Mouse (Mus musculus) hindbrain, embryonic 13.5 days (tissue): Measurements from ENCODE around the gene Pin1rt1. TPM values are rescaled to one million over a fixed set of nuclear protein-coding genes. Genes with fewer than 3 reads are reported as not detected.

ENCODE experiments used
- ATAC-seq: fragments of 200-750 bp; cut with Nextera tagmentation; 2 replicates; pipeline ENCODE4 v1.8.0; 2017; ENCODE audit warnings: moderate TSS enrichment; ENCODE audit not compliant: low FRiP score
- H3K27ac ChIP-seq: fragments of 300-500 bp; sonication (generic); 2 replicates; pipeline ENCODE4 v1.5.1; 2015; ENCODE audit warnings: inconsistent platforms, mild to moderate bottlenecking, moderate library complexity
- H3K27me3 ChIP-seq: fragments of 300-500 bp; sonication (generic); 2 replicates; pipeline ENCODE4 v1.6.1; 2015; ENCODE audit warnings: mild to moderate bottlenecking, inconsistent platforms
- H3K36me3 ChIP-seq: fragments of 300-500 bp; sonication (generic); 2 replicates; pipeline ENCODE4 v1.6.1; 2015; ENCODE audit warnings: mild to moderate bottlenecking, inconsistent platforms
- H3K4me1 ChIP-seq: fragments of 300-500 bp; sonication (generic); replicated peaks from 2 replicates; pipeline ENCODE4 v1.6.1; 2015; ENCODE audit warnings: inconsistent platforms
- H3K4me2 ChIP-seq: fragments of 300-500 bp; sonication (generic); 2 replicates; pipeline ENCODE4 v1.6.1; 2015; ENCODE audit warnings: inconsistent platforms, mild to moderate bottlenecking, moderate library complexity
- H3K4me3 ChIP-seq: fragments of 300-500 bp; sonication (generic); 2 replicates; pipeline ENCODE4 v1.5.1; 2015; ENCODE audit warnings: mild to moderate bottlenecking, inconsistent platforms
- H3K9ac ChIP-seq: fragments of 300-500 bp; sonication (generic); 2 replicates; pipeline ENCODE4 v1.6.1; 2015; ENCODE audit warnings: mild to moderate bottlenecking, inconsistent platforms
- H3K9me3 ChIP-seq: fragments of 300-500 bp; sonication (generic); 2 replicates; pipeline ENCODE4 v1.6.1; 2016; ENCODE audit warnings: inconsistent platforms
- WGBS: fragments of 180-500 bp; shearing (Covaris S2); methylation state at CpG from one replicate; pipeline ENCODE4 v1.1.7; 2015; 5-methylcytosine and 5-hydroxymethylcytosine counted together
- polyA plus RNA-seq: library from polyadenylated mRNA; unstranded; fragments of >200 nt; fragmentation: Nextera tagmentation; extraction: Ambion mirVana; gene quantifications from 2 replicates; pipeline ENCODE4 v1.2.1, GENCODE M21; 2015

The Pin1rt1 gene
- polyA plus RNA-seq, 1 experiment from 2014 or later = not detected

- 0 out of 2 replicates have a peak, but pooled peaks cover 3% of the 10 kb centered on the region for H3K27me3 ChIP-seq
- no peaks in the 10 kb centered on the region for H3K9me3 ChIP-seq
- H3K27ac ChIP-seq = peak within 1 kb of the TSS; percentile 93
- peak; percentile 96 for ATAC-seq
- H3K4me2 ChIP-seq = peak within 1 kb of the TSS; percentile 69
- H3K9ac ChIP-seq = peak within 1 kb of the TSS; percentile 87
- H3K4me3 ChIP-seq = peak within 1 kb of the TSS; percentile 71
- peaks cover 23% of the 10 kb centered on the region for H3K4me1 ChIP-seq
- WGBS = under 1% methylated on average over 84 of the region's 99 CpGs
- no peaks in the 10 kb centered on the region; the same call in 1 of the 2 replicates for H3K36me3 ChIP-seq
Measured at GRCm38 (mm10) chr2:104711585-104712485, 4.3 kb downstream of the Pin1rt1 start, which contains the start of gene Tcp11l1. Tcp11l1 (minus strand) TSS chr2:104712169.

- Histone ChIP-seq H3K4me1 (peaks cover 23% of the 10 kb centered on the region), H3K4me2 (peak overlapping the region; percentile 69), H3K4me3 (peak overlapping the region; percentile 71), H3K27ac (peak overlapping the region; percentile 93; the same call in 1 of the 2 replicates), H3K9me3 (no peaks in the 10 kb centered on the region), H3K36me3 (peaks cover 4% of the 10 kb centered on the region), H3K27me3 (0 out of 2 replicates have a peak, but pooled peaks cover 3% of the 10 kb centered on the region), H3K9ac (peak overlapping the region; percentile 87)
- 0 out of 2 replicates have a peak, but pooled peaks have one; percentile 0 for ATAC-seq
- WGBS = 12% methylated on average over 6 of the region's 6 CpGs
Measured at GRCm38 (mm10) chr2:104710670-104711370, 5.4 kb downstream of the Pin1rt1 start.

GRCm38 (mm10) chr2:104709786-104710337 is 6.3 kb downstream of the Pin1rt1 start:
- Histone ChIP-seq H3K27me3 (0 out of 2 replicates have a peak, but pooled peaks cover 3% of the 10 kb centered on the region), H3K9me3 (no peaks in the 10 kb centered on the region), H3K27ac (no peak overlapping the region), H3K4me3 (no peak overlapping the region), H3K9ac (no peak overlapping the region), H3K4me1 (peaks cover 23% of the 10 kb centered on the region), H3K36me3 (peaks cover 12% of the 10 kb centered on the region), H3K4me2 (0 out of 2 replicates have a peak overlapping the region, but pooled peaks have one; percentile 69)
- WGBS = 70% methylated on average over 6 of the region's 6 CpGs
- ATAC-seq = no peak

- Histone ChIP-seq H3K36me3 (peaks cover 27% of the 10 kb centered on the region), H3K27me3 (no peaks in the 10 kb centered on the region), H3K4me2 (no peak overlapping the region), H3K9ac (no peak overlapping the region), H3K27ac (no peak overlapping the region), H3K9me3 (no peaks in the 10 kb centered on the region), H3K4me1 (no peaks in the 10 kb centered on the region), H3K4me3 (no peak overlapping the region)
- WGBS = 79% methylated on average over 3 of the region's 3 CpGs
- no peak for ATAC-seq
Measured at GRCm38 (mm10) chr2:104704355-104704754, 11.8 kb downstream of the Pin1rt1 start.

- H3K27ac ChIP-seq = no peak overlapping the region
- no peak overlapping the region for H3K4me2 ChIP-seq
- 72% methylated on average over 3 of the region's 3 CpGs for WGBS
- peaks cover 37% of the 10 kb centered on the region for H3K36me3 ChIP-seq
- no peaks in the 10 kb centered on the region for H3K9me3 ChIP-seq
- no peaks in the 10 kb centered on the region for H3K4me1 ChIP-seq
- H3K27me3 ChIP-seq = no peaks in the 10 kb centered on the region
- H3K4me3 ChIP-seq = no peak overlapping the region
- ATAC-seq = no peak
- H3K9ac ChIP-seq = no peak overlapping the region
Measured at GRCm38 (mm10) chr2:104703158-104703557, 13.0 kb downstream of the Pin1rt1 start.

- ATAC-seq = no peak
- no peak overlapping the region for H3K4me3 ChIP-seq
- peaks cover 32% of the 10 kb centered on the region for H3K36me3 ChIP-seq
- H3K9me3 ChIP-seq = no peaks in the 10 kb centered on the region
- no peak overlapping the region for H3K27ac ChIP-seq
- no peaks in the 10 kb centered on the region for H3K27me3 ChIP-seq
- H3K4me2 ChIP-seq = no peak overlapping the region
- H3K9ac ChIP-seq = no peak overlapping the region
- WGBS = 89% methylated on average over 11 of the region's 11 CpGs
- no peaks in the 10 kb centered on the region for H3K4me1 ChIP-seq
Measured at GRCm38 (mm10) chr2:104699659-104700058, 16.5 kb downstream of the Pin1rt1 start.

- Histone ChIP-seq H3K27me3 (no peaks in the 10 kb centered on the region), H3K9ac (no peak overlapping the region), H3K4me3 (no peak overlapping the region), H3K36me3 (peaks cover 9% of the 10 kb centered on the region), H3K4me1 (no peaks in the 10 kb centered on the region), H3K4me2 (no peak overlapping the region), H3K9me3 (no peaks in the 10 kb centered on the region), H3K27ac (no peak overlapping the region)
- whole genome bisulfite sequencing = 68% methylated on average over 2 of the region's 2 CpGs
- no peak for ATAC-seq
Measured at GRCm38 (mm10) chr2:104692551-104692950, 23.6 kb downstream of the Pin1rt1 start.

GRCm38 (mm10) chr2:104690720-104691119 is 25.5 kb downstream of the Pin1rt1 start:
- H3K36me3 ChIP-seq = peaks cover 9% of the 10 kb centered on the region
- H3K27me3 ChIP-seq = no peaks in the 10 kb centered on the region
- H3K4me1 ChIP-seq = no peaks in the 10 kb centered on the region
- H3K9ac ChIP-seq = no peak overlapping the region
- no peaks in the 10 kb centered on the region for H3K9me3 ChIP-seq
- ATAC-seq = no peak
- WGBS = 85% methylated on average over 4 of the region's 4 CpGs
- H3K4me3 ChIP-seq = no peak overlapping the region
- H3K27ac ChIP-seq = no peak overlapping the region
- H3K4me2 ChIP-seq = no peak overlapping the region

GRCm38 (mm10) chr2:104688724-104689123 is 27.5 kb downstream of the Pin1rt1 start:
- Histone ChIP-seq H3K4me1 (peaks cover 2% of the 10 kb centered on the region; the same call in 1 of the 2 replicates), H3K4me3 (no peak overlapping the region), H3K9me3 (no peaks in the 10 kb centered on the region), H3K27ac (no peak overlapping the region), H3K36me3 (peaks cover 22% of the 10 kb centered on the region), H3K27me3 (no peaks in the 10 kb centered on the region), H3K4me2 (no peak overlapping the region), H3K9ac (no peak overlapping the region)
- 77% methylated on average over 8 of the region's 8 CpGs for WGBS
- no peak for ATAC-seq

- Histone ChIP-seq H3K9ac (no peak overlapping the region), H3K4me3 (no peak overlapping the region), H3K4me1 (peaks cover 2% of the 10 kb centered on the region; the same call in 1 of the 2 replicates), H3K27me3 (no peaks in the 10 kb centered on the region), H3K27ac (no peak overlapping the region), H3K36me3 (peaks cover 26% of the 10 kb centered on the region), H3K9me3 (no peaks in the 10 kb centered on the region), H3K4me2 (no peak overlapping the region)
- 95% methylated on average over 3 of the region's 3 CpGs for WGBS
- ATAC-seq = no peak
Measured at GRCm38 (mm10) chr2:104688321-104688720, 27.9 kb downstream of the Pin1rt1 start.

GRCm38 (mm10) chr2:104687261-104687660 is 28.9 kb downstream of the Pin1rt1 start:
- Histone ChIP-seq H3K9ac (no peak overlapping the region), H3K36me3 (peaks cover 37% of the 10 kb centered on the region), H3K9me3 (no peaks in the 10 kb centered on the region), H3K4me3 (no peak overlapping the region), H3K27ac (no peak overlapping the region), H3K4me1 (peaks cover 2% of the 10 kb centered on the region; the same call in 1 of the 2 replicates), H3K27me3 (no peaks in the 10 kb centered on the region), H3K4me2 (no peak overlapping the region)
- 77% methylated on average over 3 of the region's 3 CpGs for WGBS
- ATAC-seq = no peak

- ATAC-seq = peak; percentile 92
- H3K4me3 ChIP-seq = no peak overlapping the region
- 8% methylated on average over 13 of the region's 13 CpGs for WGBS
- H3K9ac ChIP-seq = no peak overlapping the region
- H3K9me3 ChIP-seq = no peaks in the 10 kb centered on the region
- H3K36me3 ChIP-seq = peaks cover 55% of the 10 kb centered on the region
- no peaks in the 10 kb centered on the region for H3K27me3 ChIP-seq
- H3K4me2 ChIP-seq = no peak overlapping the region
- H3K27ac ChIP-seq = no peak overlapping the region
- peaks cover 2% of the 10 kb centered on the region; the same call in 1 of the 2 replicates for H3K4me1 ChIP-seq
Measured at GRCm38 (mm10) chr2:104685418-104685817, 30.8 kb downstream of the Pin1rt1 start.
